Mouse (Mus musculus): Measurements from ENCODE around the gene Il5. TPM values are rescaled to one million over a fixed set of nuclear protein-coding genes. Genes with fewer than 3 reads are reported as not detected.

The Il5 gene
- polyA plus RNA-seq, 1 experiment from 2014 or later = not detected

DNA sequence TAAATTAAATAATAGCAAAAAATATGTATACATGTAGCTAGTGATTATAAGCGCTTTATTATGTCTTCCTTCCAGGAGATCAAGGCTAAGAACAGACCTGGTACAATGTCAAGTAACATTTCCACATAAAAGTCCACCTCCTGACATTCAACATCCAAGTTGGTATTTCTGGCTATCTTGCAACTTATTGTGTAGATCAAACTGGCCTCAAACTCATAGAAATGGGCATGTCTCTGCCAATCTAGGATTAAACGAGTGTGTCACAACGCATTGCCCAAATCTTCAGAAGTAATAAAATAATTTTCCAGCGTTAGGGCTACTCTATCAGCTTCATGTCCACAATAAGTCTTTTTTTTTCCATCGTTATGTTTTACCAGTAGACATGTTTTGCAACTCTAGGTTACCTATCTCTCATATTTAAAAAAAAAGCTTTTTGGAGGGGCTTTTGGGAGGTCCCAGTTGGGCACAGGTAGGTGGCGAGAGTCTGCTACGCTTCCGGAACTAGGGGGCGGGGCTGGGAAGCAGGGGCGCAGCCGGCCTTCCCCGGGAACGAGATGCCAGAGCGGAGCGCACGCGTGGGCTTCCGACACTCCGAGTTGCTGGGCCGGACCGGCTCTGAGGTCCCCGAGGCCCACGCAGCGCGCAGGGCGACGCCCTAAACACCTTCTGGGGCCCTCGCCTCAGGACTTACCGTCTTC is 14.2 kb upstream of the Il5 start:
- 7% methylated on average over 28 of the region's 29 CpGs for WGBS
- no peaks in the 10 kb centered on the region for H3K9me3 ChIP-seq (ENCODE audit: control insufficient read depth, low read length)
- H3K27ac ChIP-seq (replicated peaks; ENCODE audit: low read depth, low read length) = peak overlapping the region; percentile 86
- DNase-seq (ENCODE audit: low spot score) = peak; percentile 64
- ATAC-seq (ENCODE audit: low read depth) = peak; percentile 66
- peaks cover 18% of the 10 kb centered on the region for H3K36me3 ChIP-seq (ENCODE audit: control insufficient read depth, insufficient read depth, low read length)
- H3K27me3 ChIP-seq (replicated peaks; ENCODE audit: control insufficient read depth, insufficient read depth, low read length) = no peaks in the 10 kb centered on the region
- H3K4me1 ChIP-seq (ENCODE audit: control insufficient read depth, insufficient read depth, low read length) = peaks cover 3% of the 10 kb centered on the region; the same call in 1 of the 2 replicates
- peak overlapping the region; percentile 85 for H3K9ac ChIP-seq (ENCODE audit: low read depth, low read length)
- peak overlapping the region; percentile 77 for H3K4me3 ChIP-seq (ENCODE audit: low read depth, low read length)
- H3K4me2 ChIP-seq (ENCODE audit: low read depth, low read length) = peak overlapping the region; percentile 90

DNA sequence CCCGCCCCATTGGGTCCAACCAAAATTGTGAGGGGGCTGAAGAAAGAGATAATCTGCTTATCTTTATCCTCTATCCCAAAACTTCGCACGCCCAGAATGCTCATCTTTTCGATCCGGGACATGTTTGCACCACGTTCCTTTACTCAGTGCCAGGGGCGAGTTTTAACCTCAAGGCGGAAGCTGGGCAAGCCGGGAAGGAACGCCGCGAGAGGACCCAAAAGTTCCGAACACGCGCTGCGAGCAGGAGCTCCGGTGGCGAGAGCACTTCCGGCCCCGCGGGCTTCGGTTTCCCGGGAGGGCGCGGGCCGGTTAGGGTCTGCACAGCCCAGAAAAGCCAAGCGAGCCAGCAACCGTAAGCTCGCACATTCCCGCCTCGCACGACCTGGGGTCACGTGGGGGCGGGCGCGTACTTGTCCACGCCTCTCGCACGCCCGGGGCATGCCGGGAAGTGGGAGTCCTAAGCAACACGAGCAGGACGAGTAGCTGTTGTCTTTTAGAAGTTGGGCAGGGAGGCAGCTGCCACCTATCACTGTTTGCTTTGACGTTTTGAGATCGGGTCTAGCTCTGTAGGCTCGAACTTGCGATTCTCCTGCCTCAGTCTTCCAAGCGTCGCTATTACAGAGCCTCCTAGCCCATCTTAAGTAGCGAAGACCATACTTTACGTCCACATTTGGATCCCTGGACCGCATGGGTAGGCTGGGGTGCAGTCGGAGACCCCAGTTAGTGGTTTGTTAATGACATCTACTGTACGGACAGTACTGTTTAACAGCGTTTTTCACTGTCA is 13.5 kb upstream of the Il5 start, which contains the start of gene Rad50:
Rad50 (minus strand) TSS at position 386 of the 784 bp plus-strand sequence.
- peaks cover 3% of the 10 kb centered on the region; the same call in 1 of the 2 replicates for H3K4me1 ChIP-seq (ENCODE audit: control insufficient read depth, insufficient read depth, low read length)
- peak within 1 kb of the TSS; percentile 85 for H3K9ac ChIP-seq (ENCODE audit: low read depth, low read length)
- H3K4me2 ChIP-seq (ENCODE audit: low read depth, low read length) = peak within 1 kb of the TSS; percentile 90
- ATAC-seq (ENCODE audit: low read depth) (peak; percentile 97), DNase-seq (ENCODE audit: low spot score) (peak; percentile 97)
- H3K27ac ChIP-seq (replicated peaks; ENCODE audit: low read depth, low read length) = peak within 1 kb of the TSS; percentile 86
- peaks cover 10% of the 10 kb centered on the region; the same call in 1 of the 2 replicates for H3K36me3 ChIP-seq (ENCODE audit: control insufficient read depth, insufficient read depth, low read length)
- peak within 1 kb of the TSS; percentile 77 for H3K4me3 ChIP-seq (ENCODE audit: low read depth, low read length)
- 5% methylated on average over 54 of the region's 55 CpGs for WGBS
- no peaks in the 10 kb centered on the region for H3K9me3 ChIP-seq (ENCODE audit: control insufficient read depth, low read length)
- no peaks in the 10 kb centered on the region for H3K27me3 ChIP-seq (replicated peaks; ENCODE audit: control insufficient read depth, insufficient read depth, low read length)

DNA sequence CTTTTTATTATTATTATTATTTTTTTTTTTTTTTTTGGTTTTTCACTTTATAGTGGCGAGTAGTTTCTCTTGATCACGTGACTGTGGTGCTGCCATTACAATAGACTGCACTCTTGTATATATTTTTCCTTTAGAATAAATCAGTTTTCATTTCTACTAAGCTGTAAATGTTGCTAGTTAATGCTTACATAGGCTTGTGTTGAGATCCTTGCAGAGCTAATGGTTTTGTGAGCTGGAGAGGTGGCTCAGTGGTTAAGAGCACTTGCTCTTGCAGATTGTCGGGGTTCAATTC is 12.9 kb upstream of the Il5 start:
- H3K4me3 ChIP-seq (ENCODE audit: low read depth, low read length) = peak overlapping the region; percentile 77
- peaks cover 3% of the 10 kb centered on the region; the same call in 1 of the 2 replicates for H3K4me1 ChIP-seq (ENCODE audit: control insufficient read depth, insufficient read depth, low read length)
- ATAC-seq (ENCODE audit: low read depth) (no peak), DNase-seq (ENCODE audit: low spot score) (no peak)
- no peaks in the 10 kb centered on the region for H3K27me3 ChIP-seq (replicated peaks; ENCODE audit: control insufficient read depth, insufficient read depth, low read length)
- 0 out of 2 replicates have a peak, but pooled peaks cover 9% of the 10 kb centered on the region for H3K36me3 ChIP-seq (ENCODE audit: control insufficient read depth, insufficient read depth, low read length)
- H3K4me2 ChIP-seq (ENCODE audit: low read depth, low read length) = peak overlapping the region; percentile 90
- H3K9ac ChIP-seq (ENCODE audit: low read depth, low read length) = peak overlapping the region; percentile 85
- H3K27ac ChIP-seq (replicated peaks; ENCODE audit: low read depth, low read length) = peak overlapping the region; percentile 86; the same call in 1 of the 2 replicates
- no peaks in the 10 kb centered on the region for H3K9me3 ChIP-seq (ENCODE audit: control insufficient read depth, low read length)
- 77% methylated on average over 3 of the region's 3 CpGs for WGBS

DNA sequence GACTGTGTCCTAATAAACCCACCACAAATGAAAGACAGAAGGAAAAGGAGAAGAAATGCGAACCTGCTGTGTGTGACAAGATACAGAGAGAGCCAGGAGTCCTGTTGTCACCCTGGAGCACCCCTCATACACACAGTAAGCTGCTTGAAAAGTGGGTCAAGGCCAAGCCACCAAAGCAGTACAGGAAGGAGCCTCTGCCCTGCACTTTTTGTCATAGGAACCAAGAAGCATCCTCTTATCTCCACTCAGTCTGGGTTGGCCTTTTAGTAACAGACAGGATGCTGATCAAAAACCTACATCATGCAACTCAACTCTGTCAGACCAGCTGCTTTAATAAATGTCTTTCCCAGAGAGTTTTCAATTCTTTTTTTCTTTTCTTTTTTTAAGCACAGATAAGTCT is 893 bp upstream of the Il5 start:
- ATAC-seq (ENCODE audit: low read depth) = no peak
- WGBS = 88% methylated on average over 1 of the region's 1 CpGs
- Histone ChIP-seq H3K9me3 (ENCODE audit: control insufficient read depth, low read length) (no peaks in the 10 kb centered on the region), H3K27ac (replicated peaks; ENCODE audit: low read depth, low read length) (no peak overlapping the region), H3K4me3 (ENCODE audit: low read depth, low read length) (no peak overlapping the region), H3K4me1 (ENCODE audit: control insufficient read depth, insufficient read depth, low read length) (no peaks in the 10 kb centered on the region), H3K4me2 (ENCODE audit: low read depth, low read length) (no peak overlapping the region), H3K36me3 (ENCODE audit: control insufficient read depth, insufficient read depth, low read length) (no peaks in the 10 kb centered on the region), H3K9ac (ENCODE audit: low read depth, low read length) (no peak overlapping the region), H3K27me3 (replicated peaks; ENCODE audit: control insufficient read depth, insufficient read depth, low read length) (no peaks in the 10 kb centered on the region)
- no peak for DNase-seq (ENCODE audit: low spot score)

DNA sequence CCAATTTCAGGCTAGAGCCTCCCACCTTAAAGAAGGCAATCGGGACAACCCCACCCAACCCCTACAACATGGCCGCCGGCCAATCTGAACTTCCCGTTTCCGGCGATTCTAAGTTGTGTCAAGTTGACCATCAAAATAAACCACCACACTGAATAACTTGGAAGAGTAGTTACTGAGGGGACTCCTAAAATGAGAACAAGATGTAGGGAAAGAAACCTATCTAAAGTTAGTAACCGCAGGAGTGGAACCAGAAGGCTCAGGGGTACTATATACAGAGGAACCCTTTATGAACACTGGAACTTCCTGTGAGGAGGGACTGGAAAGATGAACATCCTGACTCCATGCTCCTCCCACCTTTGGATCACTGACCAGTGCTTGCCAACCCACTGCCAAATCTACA is 10.9 kb downstream of the Il5 start:
- Histone ChIP-seq H3K27ac (replicated peaks; ENCODE audit: low read depth, low read length) (no peak overlapping the region), H3K9me3 (ENCODE audit: control insufficient read depth, low read length) (no peaks in the 10 kb centered on the region), H3K4me1 (ENCODE audit: control insufficient read depth, insufficient read depth, low read length) (no peaks in the 10 kb centered on the region), H3K4me2 (ENCODE audit: low read depth, low read length) (no peak overlapping the region), H3K9ac (ENCODE audit: low read depth, low read length) (no peak overlapping the region), H3K36me3 (ENCODE audit: control insufficient read depth, insufficient read depth, low read length) (no peaks in the 10 kb centered on the region), H3K27me3 (replicated peaks; ENCODE audit: control insufficient read depth, insufficient read depth, low read length) (no peaks in the 10 kb centered on the region), H3K4me3 (ENCODE audit: low read depth, low read length) (no peak overlapping the region)
- ATAC-seq (ENCODE audit: low read depth) (no peak), DNase-seq (ENCODE audit: low spot score) (no peak)
- 92% methylated on average over 7 of the region's 7 CpGs for WGBS

DNA sequence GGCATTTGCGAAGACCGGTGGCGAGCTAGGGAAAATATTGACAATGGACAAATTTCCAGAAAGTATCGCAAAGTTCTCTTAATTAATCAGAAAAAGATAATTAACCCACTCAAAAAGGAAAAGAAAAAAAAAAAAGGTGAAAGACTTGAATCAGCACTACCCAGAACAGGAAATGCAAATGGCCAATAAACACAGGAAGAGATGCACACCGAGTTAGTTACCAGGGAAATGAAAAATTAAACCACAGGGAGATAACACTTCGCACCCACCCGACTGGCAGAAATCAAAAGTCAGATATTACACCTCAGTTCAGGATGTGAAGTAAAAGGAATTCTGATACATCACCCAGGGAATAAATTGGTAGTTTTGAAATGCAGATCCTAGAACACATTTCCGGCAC is 11.7 kb downstream of the Il5 start:
- no peak overlapping the region for H3K9ac ChIP-seq (ENCODE audit: low read depth, low read length)
- no peaks in the 10 kb centered on the region for H3K4me1 ChIP-seq (ENCODE audit: control insufficient read depth, insufficient read depth, low read length)
- no peak overlapping the region for H3K27ac ChIP-seq (replicated peaks; ENCODE audit: low read depth, low read length)
- H3K27me3 ChIP-seq (replicated peaks; ENCODE audit: control insufficient read depth, insufficient read depth, low read length) = no peaks in the 10 kb centered on the region
- ATAC-seq (ENCODE audit: low read depth) (no peak), DNase-seq (ENCODE audit: low spot score) (no peak)
- H3K36me3 ChIP-seq (ENCODE audit: control insufficient read depth, insufficient read depth, low read length) = no peaks in the 10 kb centered on the region
- H3K4me2 ChIP-seq (ENCODE audit: low read depth, low read length) = no peak overlapping the region
- H3K9me3 ChIP-seq (ENCODE audit: control insufficient read depth, low read length) = no peaks in the 10 kb centered on the region
- no peak overlapping the region for H3K4me3 ChIP-seq (ENCODE audit: low read depth, low read length)
- WGBS = 91% methylated on average over 8 of the region's 8 CpGs

DNA sequence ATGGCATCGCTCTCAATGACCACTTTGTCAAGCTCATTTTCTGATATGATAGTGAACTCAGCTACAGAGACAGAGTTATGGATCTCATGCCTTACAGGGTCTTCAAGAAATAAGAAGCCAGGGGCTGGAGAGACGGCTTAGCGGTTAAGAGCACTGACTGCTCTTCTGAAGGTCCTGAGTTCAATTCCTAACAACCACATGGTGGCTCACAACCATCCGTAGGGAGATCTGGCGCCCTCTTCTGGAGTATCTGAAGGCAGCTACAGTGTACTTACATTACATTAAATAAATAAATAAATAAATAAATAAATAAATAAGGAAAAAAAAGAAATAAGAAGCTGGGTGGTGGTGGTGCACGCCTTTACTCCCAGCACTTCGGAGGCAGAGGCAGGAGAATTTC is 13.2 kb downstream of the Il5 start:
- Histone ChIP-seq H3K4me1 (ENCODE audit: control insufficient read depth, insufficient read depth, low read length) (no peaks in the 10 kb centered on the region), H3K9ac (ENCODE audit: low read depth, low read length) (no peak overlapping the region), H3K9me3 (ENCODE audit: control insufficient read depth, low read length) (no peaks in the 10 kb centered on the region), H3K27me3 (replicated peaks; ENCODE audit: control insufficient read depth, insufficient read depth, low read length) (no peaks in the 10 kb centered on the region), H3K36me3 (ENCODE audit: control insufficient read depth, insufficient read depth, low read length) (no peaks in the 10 kb centered on the region), H3K4me2 (ENCODE audit: low read depth, low read length) (no peak overlapping the region), H3K27ac (replicated peaks; ENCODE audit: low read depth, low read length) (no peak overlapping the region), H3K4me3 (ENCODE audit: low read depth, low read length) (no peak overlapping the region)
- 86% methylated on average over 7 of the region's 7 CpGs for WGBS
- ATAC-seq (ENCODE audit: low read depth) (no peak), DNase-seq (ENCODE audit: low spot score) (no peak)

DNA sequence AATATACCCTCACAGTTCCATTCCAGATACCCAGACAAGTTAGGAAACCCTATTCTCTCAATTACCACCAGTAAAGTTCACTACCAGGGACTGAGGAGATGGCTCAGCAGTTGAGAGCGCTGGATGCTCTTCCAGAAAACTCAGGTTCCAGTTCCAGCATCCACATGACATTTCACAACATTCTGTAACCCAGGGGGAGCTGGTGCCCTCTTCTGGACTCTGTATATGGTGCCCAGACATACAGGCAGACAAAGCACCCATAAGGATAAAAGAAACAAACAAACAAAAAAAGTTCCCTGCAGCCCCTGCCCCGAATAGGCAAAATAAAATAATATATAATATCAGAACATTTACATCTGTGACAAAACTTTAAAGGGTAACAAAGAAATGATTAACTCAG is 13.8 kb downstream of the Il5 start:
- no peak overlapping the region for H3K4me2 ChIP-seq (ENCODE audit: low read depth, low read length)
- WGBS = 81% methylated on average over 2 of the region's 2 CpGs

More for the DNA sequence above, 13.8 kb downstream of the Il5 start:
- H3K9me3 ChIP-seq (ENCODE audit: control insufficient read depth, low read length) = no peaks in the 10 kb centered on the region
- no peaks in the 10 kb centered on the region for H3K36me3 ChIP-seq (ENCODE audit: control insufficient read depth, insufficient read depth, low read length)
- H3K9ac ChIP-seq (ENCODE audit: low read depth, low read length) = no peak overlapping the region
- no peak overlapping the region for H3K4me3 ChIP-seq (ENCODE audit: low read depth, low read length)
- H3K4me1 ChIP-seq (ENCODE audit: control insufficient read depth, insufficient read depth, low read length) = no peaks in the 10 kb centered on the region
- no peaks in the 10 kb centered on the region for H3K27me3 ChIP-seq (replicated peaks; ENCODE audit: control insufficient read depth, insufficient read depth, low read length)
- ATAC-seq (ENCODE audit: low read depth) = no peak
- H3K27ac ChIP-seq (replicated peaks; ENCODE audit: low read depth, low read length) = no peak overlapping the region
- DNase-seq (ENCODE audit: low spot score) = no peak
